Mouse (Mus musculus) liver, adult 2 months (tissue): ENCODE results near the gene Nup37. TPM values are rescaled to one million over a fixed set of nuclear protein-coding genes. Genes with fewer than 3 reads are reported as not detected.

Experiments used
- DNase-seq: peaks from one replicate; pipeline ENCODE4 v3.0.0-alpha.2; 2011; ENCODE audit warnings: low read depth, low spot score; ENCODE audit errors: extremely low read depth
- H3K27ac ChIP-seq: fragments of 200-500 bp; replicated peaks from 2 replicates; pipeline ENCODE4 v1.5.1; 2012; ENCODE audit warnings: low read depth, mild to moderate bottlenecking, control low read depth, inconsistent platforms, low read length; ENCODE audit not compliant: insufficient read depth
- H3K27me3 ChIP-seq: fragments of 200-500 bp; 2 replicates; pipeline ENCODE4 v1.6.1; 2012; ENCODE audit warnings: mild to moderate bottlenecking, moderate library complexity, low read length, inconsistent platforms; ENCODE audit not compliant: control insufficient read depth, insufficient read depth
- H3K36me3 ChIP-seq: fragments of 200-500 bp; 2 replicates; pipeline ENCODE4 v1.6.1; 2012; ENCODE audit warnings: low read length, inconsistent platforms; ENCODE audit not compliant: control insufficient read depth, insufficient read depth
- H3K4me1 ChIP-seq: fragments of 200-500 bp; 2 replicates; pipeline ENCODE4 v1.6.1; 2011; ENCODE audit warnings: low read length; ENCODE audit not compliant: control insufficient read depth, insufficient read depth
- H3K4me3 ChIP-seq: fragments of 200-500 bp; 2 replicates; pipeline ENCODE4 v1.5.1; 2011; ENCODE audit warnings: low read depth, mild to moderate bottlenecking, control low read depth, low read length, moderate library complexity; ENCODE audit not compliant: insufficient read depth
- H3K79me2 ChIP-seq: fragments of 200-500 bp; 2 replicates; pipeline ENCODE4 v1.6.1; 2012; ENCODE audit warnings: inconsistent platforms, mild to moderate bottlenecking, low read length, moderate library complexity; ENCODE audit not compliant: control insufficient read depth, insufficient read depth
- H3K9ac ChIP-seq: fragments of 200-500 bp; 2 replicates; pipeline ENCODE4 v1.6.1; 2012; ENCODE audit warnings: low read depth, mild to moderate bottlenecking, control low read depth, inconsistent platforms, low read length
- CTCF ChIP-seq: fragments of 200-500 bp; IDR thresholded peaks from 2 replicates; pipeline ENCODE4 v1.5.1; 2011; ENCODE audit warnings: low read depth, low read length, control low read depth
- POLR2A ChIP-seq: fragments of 200-500 bp; IDR thresholded peaks from 2 replicates; pipeline ENCODE4 v1.6.1; 2011; ENCODE audit warnings: low read length, control low read depth; ENCODE audit not compliant: insufficient read depth; ENCODE audit errors: extremely low read depth
- WGBS: fragments of 180-500 bp; shearing (Covaris S2); methylation state at CpG from one replicate; pipeline ENCODE4 v1.1.7; 2018; 5-methylcytosine and 5-hydroxymethylcytosine counted together
- polyA plus RNA-seq: library from polyadenylated mRNA; depleted of rRNA; stranded (reverse); fragments of >200 nt; gene quantifications from 2 replicates; pipeline ENCODE4 v1.2.3, GENCODE M21; 2012; rRNA removed
- total RNA-seq: library from RNA; depleted of rRNA; stranded (reverse); fragments of >200 nt; gene quantifications from 2 replicates; pipeline ENCODE4 v1.2.3, GENCODE M21; 2014; rRNA removed

Gene Nup37
- total and polyA plus RNA-seq, 2 experiments = 3.4 to 11.3 TPM

DNA sequence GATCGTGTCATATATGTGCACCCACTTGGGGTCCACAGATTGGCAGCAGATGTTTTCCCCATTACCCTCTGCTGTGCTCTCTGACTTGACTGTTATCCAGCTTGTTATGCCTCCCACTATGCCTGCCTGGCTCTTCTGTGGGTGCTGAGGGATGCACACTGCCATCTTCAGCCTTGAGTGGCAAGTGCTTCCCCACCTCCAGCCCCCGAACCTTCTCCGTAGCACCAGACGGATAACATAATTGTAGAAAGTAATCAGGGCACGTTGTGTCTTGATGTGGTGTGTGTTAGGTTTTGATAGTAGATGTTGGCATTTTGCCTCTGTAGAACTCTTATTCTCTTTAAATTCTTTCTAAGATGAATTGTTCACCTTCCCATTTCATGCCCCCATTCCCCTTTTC is 65.9 kb downstream of the Nup37 start:
- no peak overlapping the region for H3K9ac ChIP-seq
- 85% methylated on average over 5 of the region's 5 CpGs for WGBS
- H3K36me3 ChIP-seq = peaks cover 19% of the 10 kb centered on the region
- H3K4me3 ChIP-seq = no peak overlapping the region
- TF ChIP-seq POLR2A = no peak
- TF ChIP-seq CTCF = no peak
- no peaks in the 10 kb centered on the region for H3K79me2 ChIP-seq
- H3K27ac ChIP-seq = no peak overlapping the region
- H3K27me3 ChIP-seq = no peaks in the 10 kb centered on the region
- no peak for DNase-seq
- no peaks in the 10 kb centered on the region for H3K4me1 ChIP-seq

DNA sequence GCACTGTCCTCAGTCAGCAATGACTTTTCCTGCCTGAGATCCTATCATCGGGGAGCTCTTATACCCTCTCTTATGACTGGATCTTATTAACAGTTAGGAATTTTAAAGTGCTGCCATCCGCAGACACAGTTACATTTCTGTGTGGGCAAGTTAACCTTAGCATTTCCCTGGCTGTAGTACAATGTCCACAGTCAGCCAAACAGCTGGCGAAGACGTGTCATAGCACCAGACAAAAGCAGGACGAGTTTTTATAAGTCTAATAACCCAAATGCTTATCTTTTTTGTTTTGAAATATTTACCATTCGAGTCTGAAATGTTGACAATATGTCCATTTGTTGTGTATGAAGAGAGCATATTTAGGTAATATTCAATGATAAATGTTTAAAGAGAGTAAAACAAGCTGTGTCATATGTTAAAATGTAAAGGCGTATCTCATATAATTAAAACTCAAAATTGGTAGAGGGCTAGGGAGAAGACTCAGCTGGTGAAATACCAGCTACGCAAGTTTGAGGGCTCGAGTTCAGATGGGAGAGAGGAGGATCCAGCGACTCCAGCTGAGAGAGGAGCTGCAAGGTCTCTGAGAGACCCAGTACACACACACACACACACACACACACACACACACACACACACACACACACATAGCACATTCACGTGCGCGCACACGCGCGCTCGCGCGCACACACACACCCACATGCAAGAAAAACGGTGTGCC is 68.2 kb downstream of the Nup37 start:
- Histone ChIP-seq H3K9ac (no peak overlapping the region), H3K4me3 (no peak overlapping the region), H3K79me2 (no peaks in the 10 kb centered on the region), H3K36me3 (peaks cover 23% of the 10 kb centered on the region), H3K4me1 (no peaks in the 10 kb centered on the region), H3K27me3 (no peaks in the 10 kb centered on the region), H3K27ac (no peak overlapping the region)
- no peak for TF ChIP-seq POLR2A
- no peak for DNase-seq
- WGBS = 95% methylated on average over 20 of the region's 20 CpGs

DNA sequence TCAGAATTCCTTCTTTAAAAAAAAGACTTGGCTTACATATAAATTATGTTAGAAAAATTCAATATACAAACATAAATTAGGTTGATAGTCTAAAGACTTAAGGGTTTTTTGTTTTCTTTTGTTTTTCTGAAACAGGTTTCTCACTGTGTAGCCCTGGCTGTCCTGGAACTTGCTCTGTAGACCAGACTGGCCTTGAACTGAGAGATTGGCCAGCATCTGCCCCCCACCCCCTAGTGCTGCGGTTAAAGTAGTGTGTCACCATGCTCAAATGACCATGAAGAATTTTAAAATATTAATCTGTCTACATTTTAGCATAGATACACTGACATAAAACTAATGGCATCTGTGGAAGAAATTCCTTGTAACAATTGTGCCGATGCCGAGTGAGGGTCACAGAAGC is 71.4 kb downstream of the Nup37 start:
- peaks cover 34% of the 10 kb centered on the region for H3K36me3 ChIP-seq
- H3K27ac ChIP-seq = no peak overlapping the region
- H3K4me3 ChIP-seq = no peak overlapping the region
- H3K79me2 ChIP-seq = no peaks in the 10 kb centered on the region
- 100% methylated on average over 3 of the region's 3 CpGs for WGBS
- H3K9ac ChIP-seq = no peak overlapping the region
- H3K27me3 ChIP-seq = no peaks in the 10 kb centered on the region
- H3K4me1 ChIP-seq = no peaks in the 10 kb centered on the region
- no peak for DNase-seq
- TF ChIP-seq CTCF = no peak
- no peak for TF ChIP-seq POLR2A

DNA sequence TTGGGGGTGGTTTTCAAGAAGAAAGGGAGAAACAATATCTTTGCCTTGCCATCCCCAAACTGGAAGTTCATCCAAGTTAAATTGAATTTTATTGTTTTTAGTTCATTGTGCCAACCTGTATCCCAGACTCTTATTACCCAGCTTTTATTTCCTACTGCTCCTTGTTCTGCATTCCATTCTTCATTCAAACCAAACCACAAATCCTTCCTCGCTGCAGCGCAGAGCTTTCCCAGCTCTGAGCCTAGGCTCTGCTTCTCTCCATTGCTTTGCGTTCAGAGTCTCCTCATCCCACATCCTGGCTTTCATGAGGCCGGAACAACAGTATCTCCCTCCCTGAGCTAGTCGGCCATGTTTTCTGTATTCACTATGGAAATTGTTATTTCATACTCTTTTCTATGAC is 74.9 kb downstream of the Nup37 start:
- H3K27me3 ChIP-seq = no peaks in the 10 kb centered on the region
- no peak overlapping the region for H3K9ac ChIP-seq
- H3K36me3 ChIP-seq = peaks cover 35% of the 10 kb centered on the region
- H3K79me2 ChIP-seq = no peaks in the 10 kb centered on the region
- no peaks in the 10 kb centered on the region for H3K4me1 ChIP-seq
- no peak overlapping the region for H3K4me3 ChIP-seq
- no peak overlapping the region for H3K27ac ChIP-seq
- DNase-seq = no peak
- 95% methylated on average over 5 of the region's 5 CpGs for WGBS
- TF ChIP-seq CTCF (no peak), POLR2A (no peak)

DNA sequence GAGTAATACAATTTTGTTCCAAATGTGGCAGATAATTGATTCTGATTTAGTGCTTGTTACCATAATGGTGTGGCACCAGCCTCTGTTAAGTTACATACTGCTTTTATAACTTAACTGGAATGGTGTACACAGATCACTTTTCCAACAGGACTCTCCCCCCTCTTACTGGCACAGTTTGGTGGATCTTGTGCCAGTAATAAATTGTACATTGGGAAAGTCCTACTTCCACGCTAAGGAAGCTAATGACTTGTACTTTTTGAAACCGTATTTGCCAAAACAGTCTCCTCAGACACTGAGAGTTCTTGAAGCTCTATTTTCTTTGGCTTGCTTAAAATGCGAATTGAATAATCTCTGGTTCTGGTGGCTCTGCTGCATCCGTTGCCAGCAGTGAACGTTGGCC is 78.6 kb downstream of the Nup37 start:
- DNase-seq = no peak
- H3K79me2 ChIP-seq = no peaks in the 10 kb centered on the region
- no peaks in the 10 kb centered on the region for H3K27me3 ChIP-seq
- H3K27ac ChIP-seq = no peak overlapping the region
- H3K9ac ChIP-seq = no peak overlapping the region
- WGBS = 91% methylated on average over 5 of the region's 5 CpGs
- H3K36me3 ChIP-seq = peaks cover 24% of the 10 kb centered on the region
- TF ChIP-seq CTCF = no peak
- TF ChIP-seq POLR2A = no peak
- no peak overlapping the region for H3K4me3 ChIP-seq
- no peaks in the 10 kb centered on the region for H3K4me1 ChIP-seq

DNA sequence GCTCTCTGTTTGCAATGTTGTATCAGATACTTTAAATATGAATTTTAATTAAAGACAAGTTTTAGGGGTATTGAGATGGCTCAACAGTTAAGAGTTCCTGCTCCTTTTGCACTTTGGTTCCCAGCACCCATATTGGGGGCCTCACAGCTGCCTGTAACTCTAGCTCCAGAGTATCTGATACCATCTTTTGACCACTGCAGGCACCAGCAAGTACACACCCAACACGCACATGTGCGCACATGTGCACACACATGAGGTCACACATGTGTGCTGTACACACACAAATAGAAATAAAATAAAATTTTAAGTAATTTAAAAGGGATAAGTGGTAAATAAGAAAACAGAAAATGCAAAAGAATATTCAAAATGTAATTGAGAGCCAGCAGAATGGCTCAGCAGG is 81.2 kb downstream of the Nup37 start:
- peaks cover 17% of the 10 kb centered on the region for H3K36me3 ChIP-seq
- DNase-seq = no peak
- no peak for TF ChIP-seq CTCF
- TF ChIP-seq POLR2A = no peak
- no peaks in the 10 kb centered on the region for H3K4me1 ChIP-seq
- 99% methylated on average over 2 of the region's 2 CpGs for WGBS
- H3K9ac ChIP-seq = no peak overlapping the region
- H3K27me3 ChIP-seq = no peaks in the 10 kb centered on the region
- H3K4me3 ChIP-seq = no peak overlapping the region
- H3K79me2 ChIP-seq = no peaks in the 10 kb centered on the region
- H3K27ac ChIP-seq = no peak overlapping the region

Other genes with a start within 250 kb of the Nup37 start
- not detected in 2 replicates for gene Pmch, start 55.9 kb upstream of the Nup37 start, total RNA-seq
- not detected in 2 replicates for gene Pmch, start 55.9 kb upstream of the Nup37 start, polyA plus RNA-seq
- gene Parpbp, start 51 bp upstream of the Nup37 start, total RNA-seq = 0.09 and 0.67 TPM in 2 replicates
- 0.02 TPM in 1 of 2 replicates, not detected in the other for gene Parpbp, start 51 bp upstream of the Nup37 start, polyA plus RNA-seq
- gene Washc3, start 54.1 kb downstream of the Nup37 start, total RNA-seq = 45.6 and 50.2 TPM in 2 replicates
- gene Washc3, start 54.1 kb downstream of the Nup37 start, polyA plus RNA-seq = 8.7 and 9.4 TPM in 2 replicates
- gene Dram1, start 232.1 kb downstream of the Nup37 start, total RNA-seq = 0.46 and 0.81 TPM in 2 replicates
- 0.25 and 0.60 TPM in 2 replicates for gene Dram1, start 232.1 kb downstream of the Nup37 start, polyA plus RNA-seq
- gene Gnptab, start 232.1 kb downstream of the Nup37 start, total RNA-seq = 5.2 and 6.8 TPM in 2 replicates
- gene Gnptab, start 232.1 kb downstream of the Nup37 start, polyA plus RNA-seq = 2.7 TPM in 2 replicates